Mouse (Mus musculus): ENCODE data around the gene Traf3ip2. TPM values are rescaled to one million over a fixed set of nuclear protein-coding genes. Genes with fewer than 3 reads are reported as not detected.

The Traf3ip2 gene
- total RNA-seq, 2 experiments from 2014 or later = 2.9 TPM; not detected in 1

DNA sequence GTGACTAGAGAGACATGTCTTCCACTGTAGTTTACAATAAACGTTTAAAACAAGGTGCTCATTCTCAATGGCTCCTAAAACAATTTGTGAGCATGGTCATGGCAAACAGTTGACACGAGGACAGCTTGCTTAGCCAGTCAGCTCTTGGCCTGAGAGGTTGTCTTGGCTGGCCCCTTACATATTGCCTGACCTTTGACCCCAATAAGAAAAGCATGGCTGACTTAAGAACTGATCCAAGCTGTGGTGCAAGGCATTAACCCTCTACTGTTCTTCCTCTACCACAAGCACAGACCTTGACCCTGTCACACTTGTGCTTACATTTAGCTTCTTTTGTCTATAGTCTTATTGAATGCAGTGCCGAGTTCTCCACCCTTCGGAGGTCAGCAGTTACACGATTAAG, 48.0 kb downstream of the Traf3ip2 start:
- ATAC-seq (replicated peaks; ENCODE audit: low FRiP score, poor library complexity, severe bottlenecking) = no peak

DNA sequence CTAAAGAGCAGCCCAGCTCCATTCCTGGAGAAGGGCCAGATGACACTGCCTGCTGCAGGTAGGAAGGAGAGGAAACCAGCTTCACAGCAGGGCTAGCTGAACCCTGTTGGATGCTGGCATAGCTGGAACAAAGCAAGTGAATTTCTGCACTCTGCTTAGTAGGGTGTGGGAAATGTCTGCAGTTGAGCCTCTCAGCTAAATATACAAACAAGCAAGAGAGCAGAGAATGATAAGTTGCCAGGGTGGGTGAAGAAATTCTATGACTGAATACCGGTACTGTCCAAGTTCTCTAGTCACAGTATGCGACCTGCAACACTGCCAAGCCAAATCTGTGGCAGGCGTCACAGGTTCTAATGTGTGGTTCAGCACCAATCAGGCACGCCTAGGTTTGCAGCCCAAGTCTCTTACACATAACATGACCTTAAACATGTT, 52.4 kb downstream of the Traf3ip2 start:
- ATAC-seq (replicated peaks; ENCODE audit: low FRiP score, poor library complexity, severe bottlenecking) = no peak

DNA sequence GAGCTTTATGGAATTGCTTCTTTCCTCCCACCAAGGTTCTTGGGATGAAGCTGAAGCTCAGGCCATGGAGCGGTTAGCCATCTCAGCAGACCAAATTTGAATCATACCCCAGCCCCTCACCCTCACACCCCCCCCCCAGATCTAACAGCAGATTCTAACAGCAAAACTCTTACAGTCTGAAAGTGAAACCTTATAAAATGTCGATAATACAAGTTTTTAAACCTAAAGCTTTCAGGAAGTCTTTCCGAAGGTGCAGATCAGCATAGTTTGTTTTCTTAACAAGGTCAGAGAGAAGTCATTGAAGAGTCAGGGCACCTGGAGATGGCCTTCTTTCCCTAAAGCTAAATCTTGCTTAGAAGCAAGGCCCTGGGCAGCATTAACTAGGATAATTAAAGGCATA, 53.3 kb downstream of the Traf3ip2 start:
- no peak for ATAC-seq (replicated peaks; ENCODE audit: low FRiP score, poor library complexity, severe bottlenecking)

GRCm38 (mm10) chr10:39671451-39671850, 58.7 kb downstream of the Traf3ip2 start:
- ATAC-seq (replicated peaks; ENCODE audit: low FRiP score, poor library complexity, severe bottlenecking) = no peak

- no peak for ATAC-seq (replicated peaks; ENCODE audit: low FRiP score, poor library complexity, severe bottlenecking)
Observed at GRCm38 (mm10) chr10:39672547-39673051, 59.9 kb downstream of the Traf3ip2 start.

DNA sequence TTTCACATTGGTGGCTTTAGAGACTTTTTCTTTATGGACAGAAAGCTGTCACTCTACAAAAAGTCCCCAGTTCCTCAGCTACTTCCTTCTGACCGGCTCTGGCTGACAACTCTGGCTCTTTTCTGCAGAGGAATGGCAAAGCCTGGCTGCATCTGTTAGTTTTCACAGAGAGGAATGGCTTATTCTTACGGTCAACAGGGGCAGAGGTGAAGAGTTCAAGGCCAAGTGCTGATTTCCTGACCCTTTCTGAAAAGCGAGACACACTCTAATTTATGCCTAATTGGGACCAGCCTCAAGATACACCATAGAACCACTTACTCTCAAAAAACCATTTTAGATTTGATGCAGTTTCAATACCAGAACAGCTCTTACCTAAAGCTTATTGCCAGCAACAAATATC, 61.4 kb downstream of the Traf3ip2 start:
- ATAC-seq (replicated peaks; ENCODE audit: low FRiP score, poor library complexity, severe bottlenecking) = no peak

DNA sequence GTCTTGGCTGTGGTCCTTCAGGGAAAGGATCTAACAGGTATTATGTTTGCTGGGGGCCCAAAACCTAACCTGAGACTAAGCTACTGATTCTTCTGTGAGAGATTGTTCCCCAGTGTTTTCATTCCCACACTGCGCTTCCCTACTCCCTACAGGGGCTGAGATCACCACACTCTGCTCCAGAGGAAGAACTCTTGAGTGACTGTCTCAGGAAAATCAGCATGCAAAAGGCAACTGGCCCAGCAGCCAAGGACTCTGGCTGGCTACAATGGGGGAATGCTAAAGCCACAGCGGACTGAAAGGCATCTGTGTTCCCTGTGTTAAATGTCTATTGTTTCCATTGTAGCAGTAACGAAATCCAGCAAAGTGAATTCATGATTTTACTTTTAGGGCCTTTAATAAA, 62.0 kb downstream of the Traf3ip2 start:
- no peak for ATAC-seq (replicated peaks; ENCODE audit: low FRiP score, poor library complexity, severe bottlenecking)

DNA sequence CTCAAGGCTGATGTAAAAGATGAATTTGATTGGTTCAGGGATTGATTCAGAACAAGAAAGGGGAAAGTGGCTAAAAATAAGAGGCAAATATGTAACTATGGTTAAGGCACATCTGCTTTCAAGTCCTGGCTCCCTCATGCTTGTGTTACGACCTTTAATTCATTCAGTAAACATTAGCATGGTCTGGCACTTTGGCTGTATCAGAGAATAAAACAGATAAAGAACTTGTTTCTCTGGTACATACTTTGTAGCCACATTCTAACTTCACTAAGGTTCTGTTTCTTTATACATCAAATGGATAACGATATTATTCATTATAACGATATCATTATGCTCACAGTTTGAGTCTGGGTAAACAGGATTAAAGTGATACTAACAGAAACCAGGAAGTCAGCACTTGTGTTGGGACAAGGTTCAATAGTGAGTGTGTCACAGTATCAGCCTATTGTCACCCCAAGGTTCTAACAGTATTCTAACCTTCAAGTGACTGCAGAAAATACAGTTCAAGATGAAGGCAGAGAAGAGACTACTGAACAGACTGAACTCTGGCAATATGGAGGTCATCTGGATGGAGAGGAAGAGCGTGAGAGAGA, 65.6 kb downstream of the Traf3ip2 start:
- ATAC-seq (replicated peaks; ENCODE audit: low FRiP score, poor library complexity, severe bottlenecking) = no peak

GRCm38 (mm10) chr10:39681014-39681413, 68.3 kb downstream of the Traf3ip2 start:
- no peak for ATAC-seq (replicated peaks; ENCODE audit: low FRiP score, poor library complexity, severe bottlenecking)

- ATAC-seq (replicated peaks; ENCODE audit: low FRiP score, poor library complexity, severe bottlenecking) = no peak
Observed at GRCm38 (mm10) chr10:39682556-39682955, 69.8 kb downstream of the Traf3ip2 start.

DNA sequence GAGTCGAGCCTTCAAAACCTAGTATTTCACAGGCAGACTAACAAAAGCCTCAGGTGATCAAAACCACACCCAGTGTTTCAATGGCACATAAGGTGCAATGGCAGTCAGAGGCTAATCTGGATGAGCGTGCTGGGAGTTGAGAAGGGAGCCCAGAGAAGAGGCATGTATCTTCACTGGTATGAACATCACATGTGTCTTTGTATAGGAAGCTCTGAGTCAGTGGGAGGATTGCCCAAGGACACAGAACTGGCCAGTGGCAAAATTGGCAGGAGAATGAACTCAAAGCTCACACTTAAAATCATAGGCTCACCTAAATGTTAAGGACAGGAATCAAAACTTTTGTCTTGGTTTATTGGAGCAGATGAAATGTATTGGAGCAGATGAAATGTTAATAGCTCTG, 70.7 kb downstream of the Traf3ip2 start:
- no peak for ATAC-seq (replicated peaks; ENCODE audit: low FRiP score, poor library complexity, severe bottlenecking)

DNA sequence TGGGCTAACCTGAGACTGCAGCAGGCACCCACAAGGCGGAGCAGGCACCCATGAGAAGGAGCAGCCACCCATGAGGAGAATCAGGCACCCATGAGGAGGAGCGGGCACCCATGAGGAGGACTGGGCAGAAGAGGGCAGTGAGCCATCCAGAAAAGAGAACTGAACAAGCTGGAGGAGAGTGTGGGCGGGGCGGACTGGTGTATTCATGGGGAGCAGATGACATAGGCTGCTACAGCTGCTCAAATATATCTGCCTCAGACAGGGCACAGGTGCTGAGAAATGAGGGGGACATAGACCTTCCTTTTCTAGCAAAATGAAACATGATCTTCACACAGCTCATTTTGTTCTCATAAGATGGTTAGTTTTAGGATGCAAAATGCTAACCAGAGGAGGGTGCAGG, 74.1 kb downstream of the Traf3ip2 start:
- no peak for ATAC-seq (replicated peaks; ENCODE audit: low FRiP score, poor library complexity, severe bottlenecking)

- no peak for ATAC-seq (replicated peaks; ENCODE audit: low FRiP score, poor library complexity, severe bottlenecking)
Observed at GRCm38 (mm10) chr10:39687851-39688250, 75.1 kb downstream of the Traf3ip2 start.

DNA sequence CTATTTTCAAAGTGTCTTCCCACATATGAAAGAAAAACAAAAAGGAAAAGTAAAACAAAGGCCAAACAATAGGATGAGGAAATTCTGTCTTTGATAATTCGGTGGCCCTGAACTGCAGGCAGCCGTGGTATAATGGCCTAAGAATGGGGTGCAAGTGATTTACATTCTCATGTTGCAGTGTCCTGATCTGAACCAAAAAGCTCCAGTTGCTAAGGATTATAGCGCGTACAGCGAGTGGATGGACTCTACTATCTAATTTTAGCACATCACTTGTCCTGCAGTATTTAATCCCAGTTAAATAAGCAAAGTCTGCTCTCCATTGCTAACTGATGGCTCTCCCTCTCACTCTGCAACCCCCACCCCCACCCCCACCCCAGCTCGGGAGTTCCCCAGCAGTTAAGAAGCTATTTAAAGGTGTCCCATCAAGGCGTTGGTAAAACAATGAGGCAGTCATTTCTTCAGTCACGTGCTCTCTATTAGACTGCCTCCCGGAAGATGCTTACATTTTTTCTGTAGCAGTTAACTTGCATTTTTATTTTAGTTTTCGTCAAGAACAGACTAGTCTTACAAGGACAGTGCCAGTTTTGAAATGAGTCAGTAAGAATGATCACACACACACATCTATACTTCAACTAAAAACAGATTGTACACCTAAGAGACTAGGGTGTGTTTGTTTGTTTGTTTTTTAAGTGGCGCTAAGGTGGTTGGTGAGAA, 78.8 kb downstream of the Traf3ip2 start:
- ATAC-seq (replicated peaks; ENCODE audit: low FRiP score, poor library complexity, severe bottlenecking) = no peak

DNA sequence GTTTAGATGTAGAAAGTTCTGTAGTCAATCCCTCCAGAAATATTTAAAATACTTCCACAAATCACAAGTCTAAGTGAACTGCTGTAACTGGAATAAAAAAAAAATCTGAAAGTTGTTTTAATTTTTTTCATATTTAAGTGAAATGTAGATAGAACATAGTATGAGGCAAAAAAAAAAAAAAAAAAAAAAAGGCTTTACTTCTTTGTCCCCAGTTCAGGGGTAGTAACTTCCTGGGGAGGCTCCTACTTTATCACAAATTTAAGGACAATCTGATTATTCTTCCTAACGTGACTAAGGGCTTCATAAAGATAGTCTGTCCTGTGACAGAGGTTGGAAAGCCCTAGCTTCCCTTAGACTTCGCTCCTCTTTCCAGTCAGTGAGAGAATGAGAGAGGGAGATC, 79.4 kb downstream of the Traf3ip2 start:
- no peak for ATAC-seq (replicated peaks; ENCODE audit: low FRiP score, poor library complexity, severe bottlenecking)

Other genes with a start within 250 kb of the Traf3ip2 start
- gene Fyn, start 244.1 kb upstream of the Traf3ip2 start, total RNA-seq (2015; ENCODE audit: low replicate concordance) = 6.1 and 6.3 TPM in 2 replicates
- 1.4 and 8.5 TPM in 2 replicates for gene Fyn, start 244.1 kb upstream of the Traf3ip2 start, total RNA-seq (2017; ENCODE audit: low replicate concordance)
- gene Rev3l, start 119.2 kb downstream of the Traf3ip2 start, total RNA-seq (2015; ENCODE audit: low replicate concordance) = 52.6 and 77.5 TPM in 2 replicates
- gene Rev3l, start 119.2 kb downstream of the Traf3ip2 start, total RNA-seq (2017; ENCODE audit: low replicate concordance) = 49.8 and 56.7 TPM in 2 replicates

Data from erythroid progenitor cell, adult 5-6 weeks (primary cell).